Mouse (Mus musculus): ENCODE measurements around the gene Oas1c. TPM values are rescaled to one million over a fixed set of nuclear protein-coding genes. Genes with fewer than 3 reads are reported as not detected.
"Not testable (repeated sequence)": the region's sequence is repeated elsewhere in the genome, so short reads cannot be mapped to it uniquely, and the experiment has no call there.

Oas1c gene
- total RNA-seq (2021), result under 1 TPM; 0.66 to 0.94 TPM

DNA sequence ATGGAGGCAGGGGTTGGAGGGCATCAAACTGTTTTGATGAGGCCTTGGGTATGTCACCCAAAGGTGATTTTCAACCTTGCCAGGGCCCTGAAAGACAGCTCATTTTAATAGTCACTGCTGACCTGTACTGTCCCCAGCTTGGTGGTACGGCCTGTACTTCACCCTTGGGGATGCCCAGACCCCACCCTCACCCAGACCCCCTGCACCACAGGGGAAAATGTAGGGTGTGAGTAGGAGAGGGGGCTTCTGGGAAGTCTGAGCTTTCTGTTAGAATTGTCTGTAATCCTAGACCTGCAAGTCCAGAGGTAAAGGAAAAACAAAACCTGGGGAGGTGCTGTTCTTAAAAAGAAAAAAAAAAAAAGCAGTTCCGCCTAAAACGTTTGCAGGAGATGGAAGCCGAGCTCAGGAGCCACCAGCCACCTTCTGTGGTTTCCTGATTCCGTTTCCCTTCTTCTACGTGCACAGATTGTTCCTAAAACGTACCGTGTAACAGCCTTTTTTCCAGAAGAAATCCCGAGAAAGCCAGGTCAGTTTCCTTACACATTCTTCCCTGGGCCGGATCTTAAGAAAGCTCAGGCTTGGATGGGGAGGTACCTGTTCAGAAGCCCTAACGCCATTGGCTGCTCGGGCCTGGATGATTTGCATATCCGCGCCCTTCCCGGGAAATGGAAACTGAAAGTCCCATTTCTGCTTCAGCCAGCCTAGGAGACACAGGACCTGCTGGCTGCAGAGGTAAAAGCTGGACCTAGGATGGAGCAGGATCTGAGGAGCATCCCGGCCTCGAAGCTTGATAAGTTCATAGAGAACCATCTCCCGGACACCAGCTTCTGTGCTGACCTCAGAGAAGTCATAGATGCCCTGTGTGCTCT, at the start of gene Oas1c:
Oas1c (minus strand) TSS at position 564 of the 869 bp plus-strand sequence.
- intact Hi-C loops (cut with DNase I), result loop anchor here (10.0 kb wide), 1 partner anchor 363 kb away; no protein-coding TSS in a partner anchor
- DNase-seq (ENCODE audit: low spot score in 2 of 2), result peak; percentile 78 to 88

DNA sequence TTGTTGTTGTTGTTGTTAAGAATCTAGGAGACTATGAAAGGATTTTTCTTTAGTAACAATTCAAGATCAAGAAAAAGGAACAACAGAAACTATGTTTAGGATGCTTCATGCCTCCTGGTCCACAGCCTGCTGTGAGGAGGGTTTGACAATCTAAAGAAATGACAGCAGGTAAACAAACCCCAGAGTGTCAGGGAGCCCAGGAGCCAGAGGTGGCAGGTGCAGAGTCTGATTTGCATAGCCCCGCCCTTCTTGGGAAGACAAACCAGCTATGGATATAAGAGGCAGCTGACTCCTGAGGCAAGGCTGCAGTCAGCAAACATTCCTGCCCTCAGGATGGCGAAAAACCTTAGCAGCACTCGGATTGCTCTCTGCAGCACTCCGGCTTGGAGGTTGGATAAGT, 48.8 kb upstream of the Oas1c start, which contains the start of gene Oas1h:
Oas1h (plus strand) TSS at position 301 of the 400 bp plus-strand sequence.
- intact Hi-C loops (cut with DNase I), result no loop called here

DNA sequence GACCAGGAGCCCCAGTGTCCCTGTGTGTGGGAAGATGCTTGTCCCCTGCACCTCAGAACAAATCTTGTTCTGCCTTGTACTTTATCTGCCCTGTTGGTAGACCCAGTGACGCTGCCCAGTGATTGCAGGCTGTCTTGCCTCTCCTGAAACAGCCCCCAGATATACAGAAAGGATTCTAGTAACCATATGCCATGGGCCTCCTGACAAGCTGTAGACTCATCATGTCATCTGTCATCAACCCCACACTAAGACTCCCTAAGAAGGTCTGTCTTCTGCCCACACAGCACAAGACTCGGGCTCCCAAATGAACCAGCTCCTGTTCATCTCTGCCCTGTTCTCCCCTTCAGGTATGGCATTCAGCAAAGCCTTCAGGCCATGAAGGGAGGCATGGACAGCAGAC, 46.9 kb upstream of the Oas1c start:
- peak in 1 of 2 experiments; percentile 28 for DNase-seq (ENCODE audit: low spot score in 2 of 2)
- intact Hi-C loops (cut with DNase I), result no loop called here

More for the DNA sequence above, 48.8 kb upstream of the Oas1c start, which contains the start of gene Oas1h:
- no peak for DNase-seq (ENCODE audit: low spot score in 2 of 2)

DNA sequence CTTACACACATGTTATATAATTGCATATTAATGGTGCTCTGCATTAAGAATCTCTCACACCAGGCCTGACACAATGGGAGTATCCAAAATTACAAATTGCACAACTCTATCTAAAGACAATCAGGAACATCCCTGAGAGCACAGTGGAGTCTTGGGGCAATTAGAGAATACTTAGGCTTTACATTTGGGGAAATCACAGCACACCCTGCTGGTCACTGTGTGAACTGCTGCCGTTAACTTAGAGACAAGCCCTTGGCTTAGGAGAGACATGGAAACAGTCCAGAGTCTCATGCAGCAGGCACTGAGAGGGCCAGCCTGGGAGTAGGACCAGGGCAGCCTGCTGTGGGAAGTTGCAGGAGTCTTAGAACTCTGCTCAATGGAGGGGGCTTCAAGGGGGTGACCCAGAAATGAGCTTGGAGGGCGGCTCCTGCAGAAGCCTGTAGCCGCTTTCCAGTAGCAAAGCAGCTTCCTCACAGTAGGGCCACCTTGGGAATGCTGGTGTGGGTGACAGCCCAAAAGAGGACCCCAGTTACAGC, 37.4 kb upstream of the Oas1c start:
- DNase-seq (ENCODE audit: low spot score in 2 of 2), result peak; percentile 13 to 17
- intact Hi-C loops (cut with DNase I), result no loop called here

DNA sequence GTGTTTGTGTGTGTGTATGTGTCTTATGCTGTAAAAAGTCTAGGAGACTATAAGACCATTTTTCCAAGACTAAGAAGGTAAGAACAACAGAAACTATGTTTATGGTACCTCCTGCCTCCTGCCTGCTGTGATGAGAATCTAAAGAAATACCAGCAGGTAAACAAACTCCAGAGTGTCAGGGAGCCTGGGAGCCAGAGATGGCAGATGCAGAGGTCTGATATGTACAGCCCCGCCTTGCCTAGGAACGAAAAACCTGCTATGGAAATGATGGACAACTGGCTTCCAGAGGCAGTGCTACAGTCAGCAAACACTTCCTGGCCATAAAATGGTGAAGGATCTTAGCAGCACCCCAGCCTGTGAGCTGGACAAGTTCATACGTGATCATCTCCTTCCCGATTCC, 34.8 kb upstream of the Oas1c start, which contains the start of gene Oas1f:
Oas1f (plus strand) TSS at position 301 of the 400 bp plus-strand sequence.
- DNase-seq (ENCODE audit: low spot score in 2 of 2), result no peak
- intact Hi-C loops (cut with DNase I), result no loop called here

DNA sequence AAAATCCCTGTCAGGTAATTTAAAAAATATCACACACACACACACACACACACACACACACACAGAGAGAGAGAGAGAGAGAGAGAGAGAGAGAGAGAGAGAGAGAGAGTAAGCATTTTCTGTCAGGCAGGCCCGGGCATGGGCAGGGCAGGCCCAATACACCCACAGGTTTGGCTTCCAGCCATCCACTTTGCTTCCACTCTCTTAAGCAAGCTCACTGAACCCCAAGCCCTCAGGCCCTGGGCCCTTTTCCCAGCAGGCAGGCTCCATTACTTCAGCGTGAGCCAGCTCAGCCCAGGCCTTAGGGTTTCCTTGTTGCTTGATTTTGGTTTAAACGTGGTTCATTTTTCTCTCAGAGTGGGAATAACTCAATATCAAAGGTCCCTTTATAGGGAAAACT, 32.4 kb upstream of the Oas1c start:
- intact Hi-C loops (cut with DNase I), result no loop called here

DNA sequence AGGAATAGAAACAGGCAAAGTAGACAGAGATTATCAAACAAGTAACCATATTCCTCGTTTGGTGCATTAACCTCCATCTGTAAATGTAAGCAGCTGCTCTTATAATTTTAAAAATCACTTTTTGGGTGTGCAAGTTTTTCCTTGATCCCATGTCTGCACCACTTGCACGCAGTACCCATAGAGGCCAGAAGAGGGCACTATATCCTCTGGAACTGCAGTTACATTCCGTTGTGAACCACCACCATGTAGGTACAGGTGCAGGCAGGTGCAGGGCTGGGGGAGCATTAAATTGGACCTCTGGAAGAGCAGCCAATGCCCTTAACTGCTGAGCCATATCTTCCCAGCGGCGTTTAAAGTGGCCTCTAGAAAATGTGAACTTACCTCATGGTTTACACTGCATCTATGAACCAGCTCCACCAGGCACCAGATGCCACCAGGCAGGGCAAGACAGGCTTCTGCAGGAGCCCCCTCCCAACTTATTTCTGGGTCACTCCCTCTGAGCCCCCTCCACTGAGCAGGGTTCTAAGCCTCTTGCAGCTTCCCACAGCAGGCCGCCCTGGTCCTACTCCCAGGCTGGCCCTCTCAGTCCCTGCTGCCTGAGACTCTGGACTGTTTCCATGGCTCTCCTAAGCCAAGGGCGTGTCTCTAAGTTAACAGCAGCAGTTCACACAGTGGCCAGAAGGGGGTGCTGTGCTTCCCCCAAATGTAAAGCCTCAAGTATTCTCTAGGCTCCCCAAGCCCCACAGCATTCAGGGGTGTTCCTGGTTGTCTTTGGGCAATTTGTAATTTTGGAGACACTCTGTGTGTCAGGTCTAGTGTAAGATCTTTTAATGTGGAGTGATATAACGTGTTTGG, 24.6 kb upstream of the Oas1c start:
- peak in 1 of 2 experiments; percentile 26 for DNase-seq (ENCODE audit: low spot score in 2 of 2)
- intact Hi-C loops (cut with DNase I), result loop anchor here (5.0 kb wide), 1 partner anchor 90 kb away; no protein-coding TSS in a partner anchor

More for the DNA sequence above, 32.4 kb upstream of the Oas1c start:
- DNase-seq (ENCODE audit: low spot score in 2 of 2), result no peak

DNA sequence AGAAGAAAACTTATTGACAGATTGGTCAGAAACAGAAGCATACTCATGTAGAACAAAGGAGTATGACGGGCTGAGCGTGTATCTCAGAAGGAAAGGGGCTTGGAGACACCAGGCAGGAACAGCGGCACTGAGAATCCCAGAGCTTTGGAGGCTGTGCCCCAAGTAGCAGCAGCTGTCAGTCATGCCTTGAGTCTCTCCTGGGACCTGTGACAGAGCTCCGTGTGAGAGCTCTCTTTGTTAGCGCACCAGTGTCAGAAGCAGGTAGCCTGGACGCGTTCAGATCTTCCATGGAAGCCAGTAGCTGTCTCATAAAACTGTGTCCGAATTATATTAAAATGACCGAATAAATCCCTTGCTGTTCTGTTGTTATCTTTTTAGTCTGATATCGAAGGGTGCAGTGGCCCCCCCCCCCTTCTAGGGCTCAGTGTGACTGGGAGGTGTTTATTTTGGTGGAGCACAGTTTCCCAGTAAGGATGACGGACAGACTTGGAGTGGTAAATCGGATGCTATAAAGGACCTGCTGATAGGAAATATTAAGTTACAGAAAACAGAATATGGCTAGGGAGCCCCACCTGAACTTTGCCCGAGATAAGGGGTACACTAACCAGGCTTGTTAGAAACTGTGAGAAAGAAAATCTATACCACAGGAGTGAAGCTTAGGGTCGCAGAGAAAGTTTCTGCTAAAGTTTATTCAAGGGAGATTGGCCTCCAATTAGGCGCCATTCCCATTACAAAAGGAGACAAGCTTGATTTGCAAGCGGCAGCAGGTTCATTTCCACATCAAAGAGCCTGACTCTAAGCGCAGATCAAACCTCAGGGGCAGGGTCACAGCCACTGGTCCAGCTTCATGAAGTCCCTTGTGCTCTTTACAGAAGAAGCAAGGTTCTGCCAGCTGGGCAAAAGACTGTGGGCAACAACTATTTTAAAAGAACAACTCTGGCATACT, 21.3 kb upstream of the Oas1c start:
- intact Hi-C loops (cut with DNase I), result no loop called here
- no peak for DNase-seq (ENCODE audit: low spot score in 2 of 2)

DNA sequence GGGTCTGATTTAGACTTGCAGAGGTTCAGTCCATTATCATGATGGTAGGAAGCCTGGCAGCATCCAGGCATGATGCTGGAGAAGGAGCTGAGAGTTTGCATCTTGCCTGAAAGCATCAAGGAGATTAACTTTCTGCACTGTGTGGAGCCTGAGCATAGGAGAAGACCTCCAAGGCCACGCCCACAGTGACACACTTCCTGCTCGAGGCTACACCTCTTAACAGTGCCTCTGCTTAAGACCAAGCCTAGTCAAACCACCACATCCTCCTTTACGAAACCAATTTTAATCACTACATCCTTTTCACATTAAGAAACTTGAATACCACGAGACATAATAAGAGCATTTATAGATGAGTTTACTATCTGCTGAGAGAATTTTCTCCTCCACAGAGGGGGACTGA, 18.7 kb upstream of the Oas1c start:
- no peak for DNase-seq (ENCODE audit: low spot score in 2 of 2)
- intact Hi-C loops (cut with DNase I), result no loop called here

DNA sequence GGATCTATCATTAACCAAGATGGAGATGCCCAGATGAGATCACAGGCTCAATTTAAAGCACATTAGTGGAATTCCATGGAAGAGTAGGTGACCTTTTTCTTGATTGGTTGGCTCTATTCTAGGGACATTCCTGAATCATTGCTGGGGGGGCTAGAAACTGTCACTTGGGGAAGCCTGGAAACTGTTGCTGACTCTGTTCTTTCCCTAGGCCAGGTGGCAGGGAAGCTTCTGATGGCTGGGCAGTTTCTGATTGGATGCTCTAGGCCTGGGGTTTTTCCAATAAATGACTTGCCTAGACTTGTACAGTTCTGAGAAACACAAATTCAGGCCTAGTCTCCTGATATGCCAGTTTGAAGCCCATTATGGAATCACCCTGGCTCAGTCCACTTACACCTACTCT, 6.7 kb upstream of the Oas1c start:
- intact Hi-C loops (cut with DNase I), result loop anchor here (5.0 to 10.0 kb wide), 2 partner anchors 113 to 356 kb away; no protein-coding TSS in a partner anchor
- no peak for DNase-seq (ENCODE audit: low spot score in 2 of 2)

DNA sequence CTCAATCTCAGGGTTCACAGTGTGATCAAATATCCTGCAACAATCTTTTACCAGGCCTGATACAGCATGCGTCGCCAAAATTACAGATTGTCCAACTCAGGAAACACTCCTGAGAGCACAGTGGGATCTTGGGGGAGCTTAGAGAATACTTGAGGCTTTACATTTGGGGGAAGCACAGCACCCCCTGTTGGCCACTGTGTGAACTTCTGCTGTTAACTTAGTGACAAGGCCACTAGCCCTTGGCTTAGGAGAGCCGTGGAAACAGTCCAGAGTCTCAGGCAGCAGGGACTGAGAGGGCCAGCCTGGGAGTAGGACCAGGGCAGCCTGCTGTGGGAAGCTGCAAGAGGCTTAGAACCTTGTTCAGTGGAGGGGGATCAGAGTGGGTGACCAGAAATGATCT, 3.6 kb upstream of the Oas1c start:
- intact Hi-C loops (cut with DNase I), result loop anchor here (5.0 to 10.0 kb wide), 2 partner anchors 116 to 359 kb away; no protein-coding TSS in a partner anchor
- no peak for DNase-seq (ENCODE audit: low spot score in 2 of 2)

DNA sequence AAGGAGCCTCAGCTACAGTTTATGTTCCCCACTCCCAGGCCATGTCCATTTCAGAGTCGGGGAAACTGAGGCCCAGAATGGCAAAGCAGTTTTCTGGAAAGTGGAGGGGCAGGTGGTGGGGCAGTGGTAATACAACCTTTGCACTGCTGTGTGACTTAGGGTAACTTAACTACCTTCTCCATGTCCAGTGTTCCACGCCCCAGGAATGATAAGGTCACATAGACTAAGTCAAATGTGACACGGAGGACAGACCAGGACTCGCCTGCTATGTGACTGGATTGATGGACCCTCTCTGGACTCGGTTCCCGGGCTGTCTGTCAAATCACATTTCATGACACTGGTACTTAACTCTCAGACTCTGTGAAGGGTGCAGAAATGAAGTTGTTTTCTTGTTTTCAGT, 709 bp upstream of the Oas1c start:
- intact Hi-C loops (cut with DNase I), result loop anchor here (10.0 kb wide), 1 partner anchor 362 kb away; no protein-coding TSS in a partner anchor
- DNase-seq (ENCODE audit: low spot score in 2 of 2), result no peak

DNA sequence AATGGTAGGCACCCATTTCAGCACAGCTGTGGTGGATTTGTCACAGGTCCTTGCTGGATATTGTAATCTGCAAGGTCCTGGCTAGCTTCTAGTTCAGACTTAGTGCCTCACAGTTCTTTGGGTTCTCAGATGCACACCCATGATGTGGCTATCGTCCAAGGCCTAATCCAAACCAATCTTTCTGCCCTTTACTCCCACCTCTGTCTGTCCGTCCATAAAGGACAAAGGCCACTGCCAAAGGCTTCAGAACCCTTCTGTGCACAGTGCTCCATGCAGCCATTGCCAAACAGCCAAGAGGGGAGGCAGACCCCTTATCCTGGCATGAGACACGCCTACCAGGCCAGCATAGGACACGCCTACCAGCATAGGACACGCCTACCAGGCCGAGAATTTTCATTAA, 3.1 kb downstream of the Oas1c start:
- intact Hi-C loops (cut with DNase I), result no loop called here
- DNase-seq (ENCODE audit: low spot score in 2 of 2), result no peak

DNA sequence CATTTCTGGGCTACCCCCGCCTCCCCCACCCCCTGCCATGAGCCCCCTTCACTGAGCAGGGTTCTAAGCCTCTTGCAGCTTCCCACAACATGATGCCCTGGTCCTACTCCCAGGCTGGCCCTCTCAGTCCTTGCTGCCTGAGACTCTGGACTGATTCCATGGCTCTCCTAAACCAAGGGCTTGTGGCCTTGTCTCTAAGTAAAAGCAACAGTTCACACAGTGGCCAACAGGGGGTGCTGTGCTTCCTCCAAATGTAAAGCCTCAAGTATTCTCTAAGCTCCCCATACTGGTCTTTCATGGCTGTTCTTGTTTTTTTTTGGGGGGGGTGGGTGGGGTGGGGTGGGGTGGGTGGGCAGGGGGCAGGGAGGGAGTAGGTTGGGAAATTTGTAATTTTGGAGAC, 5.9 kb downstream of the Oas1c start:
- peak in 1 of 2 experiments; percentile 50 for DNase-seq (ENCODE audit: low spot score in 2 of 2)

DNA sequence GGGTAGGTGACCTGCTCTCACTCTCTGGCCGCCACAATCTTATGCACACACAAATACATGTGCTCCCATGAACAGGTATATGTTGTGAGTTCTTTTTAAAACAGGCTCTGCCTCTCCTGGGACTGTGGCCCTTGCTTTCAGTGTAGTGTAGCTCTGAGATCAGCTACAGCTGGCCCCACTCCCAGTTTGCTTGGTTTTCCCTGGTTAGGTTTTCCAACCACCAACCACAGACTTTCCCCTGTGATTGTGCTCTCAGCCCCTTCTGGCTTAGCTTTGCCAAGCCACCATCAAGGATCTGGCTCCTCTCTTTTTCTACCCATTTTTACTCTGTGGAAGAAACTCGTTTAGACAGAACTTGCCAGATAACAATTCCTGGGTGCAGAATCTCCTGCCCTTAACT, 8.7 kb downstream of the Oas1c start:
- intact Hi-C loops (cut with DNase I), result no loop called here
- DNase-seq (ENCODE audit: low spot score in 2 of 2), result no peak

More for the DNA sequence above, 5.9 kb downstream of the Oas1c start:
- intact Hi-C loops (cut with DNase I), result no loop called here

DNA sequence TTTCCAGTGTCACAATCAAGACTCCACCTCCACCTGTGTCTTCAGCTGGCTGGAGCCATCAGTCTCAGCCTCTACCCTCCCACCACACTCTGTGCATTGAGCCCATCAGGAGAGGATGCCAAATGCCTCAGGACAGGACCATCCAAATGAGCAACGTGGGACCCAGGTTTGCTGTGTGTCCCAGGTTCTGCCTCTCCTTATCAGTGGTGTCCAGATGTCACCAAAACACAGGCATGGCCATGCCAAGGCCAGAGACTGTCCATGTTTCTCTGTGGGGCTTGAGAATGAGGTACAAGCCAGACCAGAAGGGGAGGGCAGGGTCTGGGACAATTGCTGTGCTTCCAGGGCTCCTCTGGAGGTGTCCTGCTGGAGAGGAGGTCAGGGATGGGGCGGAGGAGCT, 13.4 kb downstream of the Oas1c start:
- intact Hi-C loops (cut with DNase I); DNase-seq (ENCODE audit: low spot score in 2 of 2): not testable (repeated sequence)

DNA sequence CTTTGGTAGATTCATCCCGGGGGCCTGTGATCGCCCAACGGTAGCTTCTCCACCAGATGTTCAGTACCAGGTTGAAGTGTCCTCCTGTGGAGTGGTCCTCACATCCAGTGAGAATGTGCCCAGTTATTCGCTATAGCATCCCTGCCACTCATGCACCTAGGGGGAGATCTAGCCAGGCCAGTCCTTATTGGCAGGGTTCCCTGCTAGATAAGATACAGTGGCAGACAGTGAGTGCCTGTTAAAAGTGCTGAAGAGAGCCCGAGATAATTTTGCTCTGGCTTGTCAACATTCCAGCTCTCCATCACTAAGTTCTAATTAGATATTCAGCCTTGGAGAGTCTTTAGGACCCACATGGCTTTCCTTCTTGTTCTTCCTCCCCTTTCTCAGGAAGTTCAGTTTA, 14.2 kb downstream of the Oas1c start:
- DNase-seq (ENCODE audit: low spot score in 2 of 2); intact Hi-C loops (cut with DNase I): not testable (repeated sequence)

DNA sequence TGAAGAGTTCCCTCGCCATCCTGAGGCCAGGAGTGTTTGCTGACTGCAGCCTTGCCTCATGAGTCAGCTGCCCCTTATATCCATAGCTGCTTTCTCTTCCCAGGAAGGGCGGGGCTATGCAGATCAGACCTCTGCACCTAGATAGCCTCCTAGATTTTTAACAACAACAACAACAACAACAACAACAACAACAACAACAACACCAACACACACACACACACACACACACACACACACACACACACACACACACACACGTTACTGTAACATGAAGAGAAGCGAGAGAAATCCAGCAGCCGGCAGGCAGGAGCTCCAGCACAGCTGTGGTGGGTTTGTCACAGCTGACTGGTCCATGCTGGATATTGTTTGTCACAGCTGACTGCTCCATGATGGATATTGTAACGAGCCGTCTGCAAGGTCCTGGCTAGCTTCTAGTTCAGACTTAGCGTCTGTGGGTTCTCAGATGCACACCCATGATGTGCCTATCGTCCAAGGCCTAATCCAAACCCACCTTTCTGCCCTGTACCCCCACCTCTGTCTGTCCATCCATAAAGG, 16.8 kb downstream of the Oas1c start, which contains the start of gene Oas1e:
Oas1e (minus strand) TSS at position 51 of the 555 bp plus-strand sequence.
- intact Hi-C loops (cut with DNase I); DNase-seq (ENCODE audit: low spot score in 2 of 2): not testable (repeated sequence)

Data from left cerebral cortex, postnatal 25 days (tissue).